Mouse (Mus musculus): Measurements from ENCODE around the gene Npm3.

DNA sequence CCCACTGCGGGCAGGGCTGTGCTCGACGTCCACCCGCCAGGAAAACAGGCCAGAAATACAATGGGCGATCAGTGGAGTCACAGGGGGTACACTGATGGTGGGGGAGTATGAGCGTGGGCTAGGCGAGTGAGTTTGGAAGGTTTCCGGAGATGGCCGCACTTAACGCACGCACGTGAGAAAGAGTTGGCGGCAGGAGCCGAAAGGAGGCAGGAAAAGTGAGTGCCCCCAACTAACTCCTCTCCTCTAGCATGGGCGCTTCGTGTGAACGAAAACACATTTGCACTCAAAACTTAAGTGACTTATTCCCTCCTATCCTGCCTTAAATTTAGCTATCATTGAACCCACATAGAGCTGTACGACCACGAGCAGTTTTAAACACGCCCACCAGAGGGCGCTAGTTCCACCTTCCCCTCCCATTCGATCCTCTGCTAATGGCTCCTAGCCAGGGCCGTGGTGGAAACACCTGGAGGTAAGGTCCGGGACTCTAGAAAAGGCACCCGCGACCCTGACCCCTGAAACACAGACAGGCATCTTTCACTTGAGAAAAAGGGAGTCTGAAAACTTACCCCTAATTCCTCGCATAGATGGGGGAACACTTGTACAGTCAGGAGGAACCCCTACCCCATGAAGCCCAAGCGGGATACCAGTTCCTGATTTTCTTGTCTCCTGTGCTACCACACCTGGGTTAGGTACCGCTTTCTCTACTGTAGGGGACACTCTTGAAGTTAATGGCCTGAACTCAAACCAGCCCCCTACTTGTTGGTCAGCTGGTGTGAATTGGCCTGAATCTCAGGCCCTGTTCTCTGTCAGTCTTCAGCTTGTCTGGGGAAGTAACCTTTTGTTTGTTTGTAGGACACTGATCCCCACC, 3.0 kb downstream of the Npm3 start:
- TF ChIP-seq CTCF (IDR thresholded peaks at IDR 0.05; ENCODE audit: extremely low read depth, insufficient read depth, low read length) = peak; percentile 81
- TF ChIP-seq POLR2A (IDR thresholded peaks at IDR 0.05; ENCODE audit: extremely low read depth, insufficient read depth, low read length) = no peak

Measured in cortical plate, adult 2 months (tissue).